In genomic region chr15:25891556-25891955, GRCm38 (mm10) we compare ENCODE assay signal across 13 mouse cellular contexts. TPM values are rescaled to one million over a fixed set of nuclear protein-coding genes. Genes with fewer than 3 reads are reported as not detected.
DNase-seq lines count a peak whose midpoint lies in the region; ATAC-seq and TF ChIP-seq lines count a peak whose summit lies in the region.
"Had no signal": no experiment of that assay in that cellular context is flagged by ENCODE, and none has a peak within 500 bp of the region (broad histone marks: within the 10 kb centered on the region; RNA-seq: fewer than 3 reads in every experiment).

No protein-coding gene starts in this region.

- no peak for TF ChIP-seq CTCF in kidney, postnatal 0 days (IDR thresholded peaks at IDR 0.05; ENCODE audit: low read depth)

- H3K9me3 ChIP-seq in kidney, postnatal 0 days (replicated peaks; ENCODE audit: low read length), result no peaks in the 10 kb centered on the region
- H3K9me3 ChIP-seq in midbrain, embryonic 16.5 days (replicated peaks; ENCODE audit: control insufficient read depth, low read length, poor library complexity, severe bottlenecking), result no peaks in the 10 kb centered on the region; the same call in 1 of the 2 replicates
- H3K9me3 ChIP-seq in forebrain, embryonic 14.5 days (replicated peaks; ENCODE audit: control insufficient read depth, low read length), result no peaks in the 10 kb centered on the region
- H3K9me3 ChIP-seq: midbrain, embryonic 13.5 days had no signal

- no peaks in the 10 kb centered on the region for H3K27me3 ChIP-seq in kidney, postnatal 0 days (ENCODE audit: insufficient read depth, low read length)
- no peaks in the 10 kb centered on the region for H3K27me3 ChIP-seq in midbrain, embryonic 16.5 days (ENCODE audit: control insufficient read depth, insufficient read depth, low read depth, low read length)
- no peaks in the 10 kb centered on the region for H3K27me3 ChIP-seq in forebrain, embryonic 14.5 days (replicated peaks; ENCODE audit: control insufficient read depth, insufficient read depth, low read length)
- H3K27me3 ChIP-seq: hindbrain, embryonic 13.5 days; midbrain, embryonic 13.5 days; Patski had no signal

- no peak for DNase-seq in kidney, postnatal 0 days (ENCODE audit: low spot score)
- DNase-seq in kidney, postnatal 14 days, result no peak
- peak; percentile 78 for DNase-seq in T-cell, adult 2 months (ENCODE audit: low spot score)
- DNase-seq in lung, postnatal 4 days, result peak; percentile 62 to 65
- peak; percentile 59 to 63 for DNase-seq in thymus, adult 18-20 months
- DNase-seq in forebrain, embryonic 14.5 days (ENCODE audit: low spot score), result no peak
- DNase-seq in embryo, embryonic 9.5 days (ENCODE audit: extremely low spot score), result no peak
- DNase-seq: cerebellum, adult 8-10 months; forebrain, postnatal 0 days had no signal

- peak overlapping the region; percentile 62; the same call in 1 of the 2 replicates for H3K27ac ChIP-seq in kidney, postnatal 0 days
- H3K27ac ChIP-seq in midbrain, embryonic 16.5 days (ENCODE audit: low read length), result no peak overlapping the region
- no peak overlapping the region for H3K27ac ChIP-seq in forebrain, embryonic 14.5 days (ENCODE audit: low read depth, low read length)
- H3K27ac ChIP-seq: hindbrain, embryonic 13.5 days; midbrain, embryonic 13.5 days had no signal

- no peaks in the 10 kb centered on the region; the same call in 1 of the 2 replicates for H3K4me1 ChIP-seq in kidney, postnatal 0 days (replicated peaks; ENCODE audit: insufficient read depth, low read length)
- no peaks in the 10 kb centered on the region for H3K4me1 ChIP-seq in midbrain, embryonic 16.5 days (ENCODE audit: control insufficient read depth, insufficient read depth, low read length)
- no peaks in the 10 kb centered on the region for H3K4me1 ChIP-seq in forebrain, embryonic 14.5 days (ENCODE audit: control insufficient read depth, insufficient read depth, low read length)
- H3K4me1 ChIP-seq: hindbrain, embryonic 13.5 days had no signal

- H3K4me2 ChIP-seq in kidney, postnatal 0 days (ENCODE audit: low read length), result no peak overlapping the region
- H3K4me2 ChIP-seq in midbrain, embryonic 16.5 days (ENCODE audit: low read length), result no peak overlapping the region
- no peak overlapping the region for H3K4me2 ChIP-seq in forebrain, embryonic 14.5 days (ENCODE audit: low read length)
- H3K4me2 ChIP-seq: hindbrain, embryonic 13.5 days; midbrain, embryonic 13.5 days had no signal

- no peaks in the 10 kb centered on the region for H3K36me3 ChIP-seq in kidney, postnatal 0 days (ENCODE audit: insufficient read depth, low read length)
- H3K36me3 ChIP-seq in midbrain, embryonic 16.5 days (ENCODE audit: control insufficient read depth, insufficient read depth, low read length), result 0 out of 2 replicates have a peak, but pooled peaks cover 4% of the 10 kb centered on the region
- H3K36me3 ChIP-seq in forebrain, embryonic 14.5 days (ENCODE audit: control insufficient read depth, insufficient read depth, low read length), result no peaks in the 10 kb centered on the region
- H3K36me3 ChIP-seq: hindbrain, embryonic 13.5 days; midbrain, embryonic 13.5 days had no signal

- 73% methylated on average over 11 of the region's 11 CpGs for WGBS in kidney, postnatal 0 days
- 82% methylated on average over 11 of the region's 11 CpGs for WGBS in midbrain, embryonic 16.5 days
- 74% methylated on average over 11 of the region's 11 CpGs for WGBS in forebrain, embryonic 14.5 days

- no peak overlapping the region for H3K9ac ChIP-seq in kidney, postnatal 0 days (ENCODE audit: low read depth, low read length)
- no peak overlapping the region for H3K9ac ChIP-seq in midbrain, embryonic 16.5 days (ENCODE audit: low read depth, low read length)
- H3K9ac ChIP-seq in forebrain, embryonic 14.5 days (ENCODE audit: low read length), result no peak overlapping the region
- H3K9ac ChIP-seq: forebrain, postnatal 0 days; hindbrain, embryonic 13.5 days; midbrain, embryonic 13.5 days had no signal

- H3K4me3 ChIP-seq in kidney, postnatal 0 days (replicated peaks; ENCODE audit: low read depth, low read length), result no peak overlapping the region
- no peak overlapping the region for H3K4me3 ChIP-seq in midbrain, embryonic 16.5 days (ENCODE audit: low read depth, low read length)
- H3K4me3 ChIP-seq in forebrain, embryonic 14.5 days (ENCODE audit: low read depth, low read length), result no peak overlapping the region
- H3K4me3 ChIP-seq: hindbrain, embryonic 13.5 days; midbrain, embryonic 13.5 days had no signal

- no peak for ATAC-seq in kidney, postnatal 0 days (replicated peaks; ENCODE audit: low FRiP score, low read depth)
- ATAC-seq in midbrain, embryonic 16.5 days, result no peak
- ATAC-seq in forebrain, embryonic 14.5 days, result no peak
- ATAC-seq: forebrain, postnatal 0 days; midbrain, embryonic 13.5 days; Patski had no signal

RNA-seq across cellular contexts. Expression of gene Retreg1, which starts 48.6 kb away (rescaled TPM):
- 37.0 and 37.1 TPM in 2 replicates for polyA plus RNA-seq in kidney, postnatal 0 days (2015; fragmentation: Nextera tagmentation; extraction: Ambion mirVana)
- 16.1 and 18.4 TPM in 2 replicates for polyA plus RNA-seq in midbrain, embryonic 16.5 days (2015; fragmentation: Nextera tagmentation; extraction: Ambion mirVana)
- 6.7 and 8.1 TPM in 2 replicates for polyA plus RNA-seq in forebrain, embryonic 14.5 days (2014; fragmentation: Nextera tagmentation; extraction: Ambion mirVana)

Comparison
In these comparisons a context has a peak if more than half of its experiments do, and no peak if none do; other contexts are left out.
1. DNase-seq: peak in T-cell, adult 2 months (single experiment), lung, postnatal 4 days (2 of 2) and thymus, adult 18-20 months (2 of 2); none in kidney, postnatal 0 days (single experiment), kidney, postnatal 14 days (single experiment), forebrain, embryonic 14.5 days (single experiment) and embryo, embryonic 9.5 days (single experiment).